14 mouse cellular contexts compared by ENCODE assay signal in the genomic region with DNA sequence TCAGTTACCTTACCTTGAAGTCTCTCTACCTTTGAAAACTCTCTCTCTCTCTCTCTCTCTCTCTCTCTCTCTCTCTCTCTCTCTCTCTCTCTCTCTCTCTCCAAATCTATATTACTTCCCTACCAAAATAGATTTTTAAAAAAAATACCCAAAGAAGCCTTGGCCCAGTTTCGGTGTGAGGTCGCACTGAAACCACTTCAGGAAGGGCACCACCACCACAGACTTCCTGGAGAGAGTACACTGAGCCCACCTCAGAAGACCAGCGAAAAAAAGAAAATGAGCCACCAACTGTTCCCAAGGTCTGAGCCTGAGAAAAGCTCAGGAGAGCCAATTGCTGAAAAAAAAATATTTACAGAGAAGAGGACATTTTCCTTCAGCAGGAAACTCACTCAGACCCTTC.
"Had no signal": no experiment of that assay in that cellular context is flagged by ENCODE, and none has a peak within 500 bp of the region (broad histone marks: within the 10 kb centered on the region; RNA-seq: fewer than 3 reads in every experiment).

No protein-coding gene starts in this region.

- DNase-seq: kidney, adult 8-10 months; kidney, postnatal 14 days; kidney, postnatal 4 days; liver; lung, adult 18-20 months; lung, postnatal 10 days; lung, postnatal 4 days; retina, postnatal 1 day; right cerebral cortex, postnatal 25 days; spleen, adult 18-20 months; thymus, postnatal 25 days had no signal

- ATAC-seq: liver, embryonic 12.5 days; midbrain, embryonic 13.5 days; midbrain, embryonic 16.5 days had no signal
